Mouse (Mus musculus): ENCODE results near the gene Smchd1.
"Not testable (repeated sequence)": the region's sequence is repeated elsewhere in the genome, so short reads cannot be mapped to it uniquely, and the experiment has no call there.

The Smchd1 gene

DNA sequence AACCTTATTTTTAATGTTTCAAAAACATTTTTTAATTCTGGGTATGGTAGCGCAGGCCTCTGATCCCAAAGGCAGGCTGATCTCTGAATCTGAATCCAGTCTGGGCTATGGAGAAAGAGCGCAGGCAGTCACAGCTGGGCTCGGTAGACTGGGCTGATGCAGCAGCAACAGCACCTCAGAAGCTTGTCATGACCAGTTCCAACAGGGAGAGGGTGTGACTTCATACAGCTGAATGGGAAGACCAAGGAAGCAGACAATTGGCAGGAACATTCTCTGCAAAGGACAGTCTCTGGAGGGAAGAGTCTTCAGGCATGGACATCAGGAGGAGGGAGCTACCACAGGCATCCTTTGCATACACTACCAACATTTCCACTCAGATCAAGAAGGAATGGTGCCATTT is 31.0 kb downstream of the Smchd1 start:
- DNase-seq: no peak

DNA sequence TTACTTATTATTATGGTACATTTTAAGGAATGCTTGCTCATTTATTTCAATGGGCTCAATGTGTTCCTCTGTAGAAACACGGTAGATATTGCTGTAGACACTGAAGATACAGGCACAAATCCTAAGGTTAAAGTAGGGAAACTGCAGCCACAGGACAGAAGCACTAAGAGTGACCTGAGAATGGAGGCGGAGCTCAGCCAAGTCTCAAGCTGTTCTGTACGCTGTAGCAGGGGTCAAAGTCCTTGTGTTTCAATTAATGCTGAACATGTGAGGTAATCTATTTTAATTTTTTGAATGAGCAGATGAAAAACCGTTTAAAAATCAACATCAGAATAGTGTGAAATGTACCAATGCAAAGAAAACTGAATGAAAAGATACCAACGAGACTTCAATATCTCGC is 31.9 kb downstream of the Smchd1 start:
- peak; percentile 7 to 45 for DNase-seq

GRCm38 (mm10) chr17:71422502-71422901 is 52.6 kb downstream of the Smchd1 start:
- not testable (repeated sequence) for DNase-seq

- DNase-seq: not testable (repeated sequence)
Observed at GRCm38 (mm10) chr17:71419448-71419847, 55.7 kb downstream of the Smchd1 start.

DNA sequence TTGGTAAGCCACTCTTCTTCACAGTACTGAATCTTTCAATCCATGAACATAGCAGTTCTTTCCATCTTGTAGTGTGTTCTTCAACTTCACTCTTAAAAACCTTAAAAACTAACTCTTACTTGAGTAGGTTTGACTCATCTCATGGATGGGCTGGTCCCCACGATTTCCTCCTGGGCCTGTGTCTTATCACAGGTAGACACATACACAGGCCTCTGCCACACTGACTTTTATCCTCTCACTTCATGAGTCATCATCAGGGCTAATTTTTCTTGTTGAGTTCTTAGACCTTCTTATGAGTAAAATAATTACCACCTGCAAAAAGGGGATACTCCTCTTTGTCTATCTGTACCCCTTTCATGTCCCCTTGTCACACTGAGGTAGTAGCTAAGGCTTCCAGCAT is 58.1 kb downstream of the Smchd1 start:
- DNase-seq: no peak

GRCm38 (mm10) chr17:71387401-71387800 is 87.7 kb downstream of the Smchd1 start:
- DNase-seq: no peak

DNA sequence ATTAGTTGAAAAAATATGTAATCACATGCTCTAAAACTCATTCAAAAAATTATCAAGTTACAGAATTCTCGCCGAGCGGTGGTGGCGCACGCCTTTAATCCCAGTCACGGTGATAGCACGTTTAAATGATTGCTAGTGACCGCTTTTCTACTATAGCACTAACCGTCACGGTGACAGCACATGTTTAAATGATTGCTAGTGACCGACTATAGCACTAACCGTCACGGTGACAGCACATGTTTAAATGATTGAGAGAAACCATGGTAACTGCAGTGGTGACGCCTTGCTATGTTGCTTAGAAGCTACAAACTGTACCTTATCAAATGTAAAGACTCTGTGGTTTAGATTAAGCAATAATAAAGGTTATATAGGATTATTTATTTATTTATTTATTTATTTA is 94.8 kb downstream of the Smchd1 start:
- no peak for DNase-seq

GRCm38 (mm10) chr17:71377901-71378300 is 97.2 kb downstream of the Smchd1 start:
- DNase-seq: no peak

DNA sequence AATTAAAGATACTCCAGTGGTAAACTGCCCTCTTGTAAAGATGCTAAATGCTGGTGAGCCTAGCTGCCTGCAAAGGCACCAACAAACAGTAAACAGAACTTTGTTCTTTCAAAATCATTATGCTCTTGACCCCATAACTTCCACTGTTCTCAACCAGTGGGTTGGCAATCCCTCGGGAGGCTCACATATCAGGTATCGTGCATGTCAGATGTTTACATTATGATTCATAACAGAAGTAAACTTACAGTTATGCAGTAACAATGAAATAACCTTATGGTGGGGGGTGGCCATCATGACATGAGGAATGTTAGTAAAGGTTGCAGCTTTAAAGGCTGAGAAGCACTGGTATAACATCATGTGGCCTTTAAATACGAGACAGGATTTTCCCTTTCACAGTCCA is 119.6 kb downstream of the Smchd1 start:
- no peak for DNase-seq

DNA sequence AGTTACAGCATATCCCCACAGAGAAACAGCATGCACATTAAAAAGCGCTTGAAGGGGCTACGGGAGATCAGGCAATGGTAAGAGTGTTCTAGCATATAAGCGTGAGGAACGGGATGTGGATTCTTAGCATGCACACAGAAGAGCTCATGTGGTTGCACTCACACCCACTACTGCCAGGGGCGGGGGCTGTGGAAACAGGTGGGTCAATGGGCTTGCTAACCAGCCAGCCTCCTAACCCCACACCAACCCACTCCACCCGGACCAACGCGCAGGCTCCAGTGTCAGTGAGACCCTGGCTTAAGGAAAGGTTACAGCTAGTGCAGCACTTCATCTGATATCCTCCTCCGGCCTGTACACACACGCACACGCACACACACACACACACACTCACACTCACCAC is 120.9 kb downstream of the Smchd1 start:
- no peak for DNase-seq

DNA sequence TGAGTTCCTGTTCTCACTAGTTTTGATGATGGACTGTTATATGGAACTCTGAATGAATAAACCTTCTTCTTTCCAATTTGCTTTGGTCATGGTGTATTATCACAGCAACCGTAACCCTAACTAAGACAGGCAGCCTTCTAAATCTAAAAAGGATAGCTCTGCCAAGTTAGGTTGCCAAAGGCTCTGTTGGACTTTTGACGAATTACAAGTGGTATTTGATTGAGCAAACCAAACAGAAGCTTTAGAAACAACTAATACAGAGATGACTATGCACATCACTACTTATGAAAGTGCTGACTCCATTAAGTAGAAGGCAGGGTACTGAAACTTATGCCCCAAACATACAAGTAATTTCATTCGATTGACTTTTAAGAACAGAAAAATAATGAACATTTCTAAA is 127.0 kb downstream of the Smchd1 start:
- no peak for DNase-seq

DNA sequence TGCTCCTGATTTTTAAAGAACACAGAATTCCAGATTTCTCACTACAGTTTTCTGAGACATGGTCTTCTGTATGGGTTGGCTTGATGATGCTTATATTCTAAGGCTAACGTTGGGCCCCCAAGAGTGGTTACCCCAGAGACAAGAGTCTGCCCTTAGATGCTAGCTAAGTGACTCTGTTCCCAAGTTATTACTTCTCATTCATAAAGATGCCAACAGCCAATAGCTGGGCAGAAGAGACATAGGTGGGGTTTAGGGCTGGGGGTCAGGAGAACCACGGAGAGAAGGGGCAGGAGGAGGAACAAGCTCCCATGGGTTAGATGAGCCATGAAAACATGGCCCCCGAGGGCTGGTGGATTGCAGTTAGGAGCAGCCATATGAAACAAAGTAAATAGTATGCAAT is 133.1 kb downstream of the Smchd1 start:
- no peak for DNase-seq

DNA sequence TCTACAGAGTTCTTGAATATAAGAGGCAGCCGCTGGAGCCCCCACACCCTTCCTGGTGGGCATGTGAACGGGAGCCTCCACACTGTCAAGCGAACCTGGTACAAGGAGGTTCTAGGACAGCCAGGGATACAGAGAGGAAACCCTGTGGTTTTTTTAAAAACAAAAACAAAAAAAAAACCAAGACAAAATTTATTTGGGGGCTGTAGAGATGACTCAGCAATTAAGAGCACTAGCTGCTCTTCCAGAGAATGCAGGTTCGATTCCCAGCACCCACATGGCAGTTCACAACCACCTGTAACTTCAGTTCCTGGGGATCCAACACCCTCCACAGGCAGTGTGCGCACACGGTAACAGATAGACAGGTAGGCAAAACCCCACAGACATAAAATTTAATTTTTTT is 136.5 kb downstream of the Smchd1 start:
- DNase-seq: no peak

DNA sequence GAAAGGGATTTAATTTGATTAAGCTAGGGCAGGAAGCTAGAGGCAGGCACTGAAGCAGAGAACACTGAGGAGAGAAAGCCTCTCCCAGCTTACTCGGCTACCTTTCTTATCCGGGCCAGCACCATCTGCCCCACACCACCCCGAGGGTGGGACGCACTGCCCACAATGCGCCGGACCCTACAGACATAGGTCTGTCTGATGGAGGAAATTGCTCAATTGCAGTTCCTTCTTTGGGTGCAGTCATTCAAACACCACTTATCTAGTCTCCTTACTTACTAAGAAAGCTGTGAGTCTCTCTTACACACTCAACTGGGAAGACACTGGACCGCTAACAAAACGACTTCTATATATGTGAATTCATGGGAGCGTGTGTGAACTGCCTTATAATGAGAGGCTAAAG is 137.6 kb downstream of the Smchd1 start:
- DNase-seq: no peak

DNA sequence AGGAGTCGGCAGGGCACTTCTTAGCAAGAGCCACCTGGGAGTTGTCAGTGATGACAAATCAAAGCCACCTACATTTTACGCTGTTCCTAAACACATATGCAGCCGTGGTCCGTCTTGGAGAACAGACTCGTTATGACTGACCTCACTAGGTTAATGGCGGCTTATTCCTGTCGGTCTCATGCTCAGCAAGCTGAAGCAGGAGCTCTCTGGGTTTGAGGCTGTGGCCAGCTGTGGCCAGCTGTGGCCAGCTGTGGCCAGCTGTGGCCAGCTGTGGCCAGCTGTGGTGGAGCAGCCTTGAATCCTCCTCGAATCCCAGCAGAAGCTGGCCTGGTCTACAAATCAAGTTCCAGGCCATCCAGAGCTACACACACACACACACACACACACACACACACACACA is 138.7 kb downstream of the Smchd1 start:
- DNase-seq: no peak

DNA sequence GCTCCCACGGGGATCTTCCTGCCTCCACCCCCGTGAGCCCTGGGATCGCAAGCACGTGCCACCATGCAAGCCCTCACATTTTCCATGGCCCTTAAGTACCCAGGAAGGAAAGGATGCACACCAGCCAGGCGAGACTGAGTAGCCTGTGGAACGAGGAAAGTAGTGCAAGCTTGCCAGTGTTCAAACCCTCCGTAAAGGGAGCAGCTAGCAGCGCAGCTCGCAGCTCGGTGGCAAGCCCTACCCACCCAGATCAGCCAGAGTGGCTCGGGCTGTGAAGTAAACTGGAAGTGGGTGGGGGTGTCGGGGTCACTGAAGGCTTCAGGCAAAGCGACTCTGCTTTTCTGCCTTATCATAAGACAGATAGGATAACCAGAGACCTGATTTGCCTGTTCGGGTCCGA is 142.8 kb downstream of the Smchd1 start:
- DNase-seq: no peak

DNA sequence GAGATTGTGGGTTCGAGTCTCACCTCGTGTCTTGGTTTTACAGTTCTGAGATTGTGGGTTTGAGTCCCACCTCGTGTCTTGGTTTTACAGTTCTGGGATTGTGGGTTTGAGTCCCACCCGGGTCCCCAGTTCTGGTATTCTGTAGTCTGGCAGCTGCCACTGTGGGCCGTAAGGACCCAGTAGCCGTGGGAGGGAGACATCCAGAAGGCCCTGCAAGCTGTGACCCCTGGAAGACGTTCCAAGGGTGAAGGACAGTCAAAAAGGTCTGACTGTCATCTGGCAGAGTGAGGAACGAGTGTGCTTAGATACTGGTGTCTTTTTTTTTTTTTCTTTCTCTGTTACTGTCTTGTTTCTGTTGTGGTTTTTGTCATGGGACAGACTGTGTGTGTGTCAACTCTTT is 154.4 kb downstream of the Smchd1 start:
- not testable (repeated sequence) for DNase-seq

DNA sequence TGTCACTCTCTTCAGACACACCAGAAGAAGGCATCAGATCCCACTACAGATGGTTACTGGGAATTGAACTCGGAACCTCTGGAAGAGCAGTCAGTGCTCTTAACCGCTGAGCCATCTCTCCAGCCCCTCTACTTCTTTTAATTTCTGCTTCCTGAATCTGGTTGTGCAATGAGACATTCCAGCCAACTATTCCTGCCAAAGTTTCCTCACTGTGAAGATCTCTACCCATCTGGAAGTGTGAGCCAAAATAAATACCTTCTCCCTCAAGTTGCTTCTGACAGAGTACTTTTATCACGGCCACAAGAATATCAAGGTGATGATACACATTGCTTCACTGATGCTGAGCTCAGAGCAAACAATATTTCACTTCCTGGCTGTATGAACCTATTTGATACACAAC is 155.8 kb downstream of the Smchd1 start:
- no peak for DNase-seq

DNA sequence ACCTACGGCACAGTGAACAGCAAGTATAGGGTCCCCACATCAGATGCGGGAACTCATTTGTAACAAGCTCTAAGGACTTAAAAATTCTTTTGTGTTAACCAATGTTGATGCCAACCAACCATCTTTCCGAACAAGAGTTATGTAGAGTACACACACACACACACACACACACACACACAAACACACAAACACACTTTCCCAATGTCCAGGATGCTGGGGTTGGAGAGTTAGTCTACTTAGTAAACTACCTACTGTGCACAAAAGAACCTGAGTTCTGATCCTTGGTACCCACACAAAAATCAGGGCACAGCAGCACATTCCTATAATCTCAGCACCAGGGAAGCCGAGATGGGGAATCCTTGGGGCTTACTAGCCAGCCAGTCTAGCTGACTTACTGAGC is 157.6 kb downstream of the Smchd1 start:
- DNase-seq: no peak

DNA sequence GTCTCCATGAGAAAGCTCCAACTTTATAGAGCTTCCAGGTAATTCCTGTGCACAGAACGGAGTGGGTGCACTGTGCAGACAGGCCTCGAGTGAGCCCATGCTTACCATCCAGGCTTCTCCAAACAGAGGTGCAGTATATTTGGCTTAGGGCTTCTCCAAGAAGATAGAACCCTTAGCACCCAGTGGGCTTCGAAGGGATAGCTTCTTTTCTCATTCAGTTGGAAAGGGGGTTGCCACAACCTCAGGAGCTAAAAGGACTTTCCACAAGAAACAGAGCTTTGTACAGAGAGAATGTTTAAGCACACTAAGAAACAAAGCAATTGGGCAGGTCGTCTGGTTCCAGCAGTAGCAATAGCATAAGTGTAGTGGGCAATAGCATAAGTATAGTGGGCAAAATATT is 160.8 kb downstream of the Smchd1 start:
- DNase-seq: no peak

GRCm38 (mm10) chr17:71311340-71312171 is 163.6 kb downstream of the Smchd1 start, which contains the start of gene Emilin2:
Emilin2 (minus strand) TSS chr17:71311978.
- peak in 1 of 2 experiments; percentile 23 for DNase-seq

- no peak for DNase-seq
Observed at GRCm38 (mm10) chr17:71310486-71311339, 164.4 kb downstream of the Smchd1 start.

DNA sequence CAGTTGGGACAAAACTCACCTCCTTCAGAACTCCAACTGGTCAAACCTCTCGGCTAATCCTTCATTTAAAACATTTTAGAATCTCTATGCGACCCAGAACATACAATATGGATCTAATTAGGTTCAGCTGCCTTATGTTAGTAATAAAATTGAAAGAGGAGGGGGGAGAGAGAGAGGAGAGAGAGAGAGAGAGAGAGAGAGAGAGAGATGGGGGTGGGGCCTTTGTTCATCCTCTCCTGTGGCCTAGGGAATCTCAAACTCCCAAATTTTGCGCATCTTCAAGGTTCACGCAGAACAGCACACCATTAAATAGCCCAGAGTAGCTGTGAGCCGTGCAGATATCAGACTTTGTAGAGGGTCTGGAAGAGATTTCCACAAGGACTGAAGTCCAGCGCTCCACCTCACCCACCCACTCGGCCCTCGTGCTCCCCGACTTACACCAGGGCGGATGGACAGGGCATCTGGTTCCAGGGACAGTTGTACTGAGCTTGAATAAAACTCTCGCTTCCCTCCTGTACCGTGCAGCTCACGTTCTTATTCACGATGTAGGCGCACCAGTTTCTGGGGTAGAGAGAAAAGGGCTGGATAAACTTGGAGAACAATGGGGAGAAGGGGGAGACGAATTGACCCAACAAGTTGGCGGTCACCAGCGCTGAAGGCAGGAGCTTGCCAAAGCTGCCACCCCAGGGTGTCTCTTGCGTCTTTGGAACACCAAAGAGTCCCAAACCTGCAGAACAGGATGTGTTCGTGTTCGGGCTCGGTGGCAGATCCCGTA is 165.2 kb downstream of the Smchd1 start:
- no peak for DNase-seq
